Mouse (Mus musculus): ENCODE measurements at regions not wholly inside any gene's neighbourhood (a gene's known extent, or its start where the extent isn't known, plus 50 kb on each side); places are given as distances from the start of the nearest gene placed in this dataset.

GRCm38 (mm10) chr1:35968489-35968888, 99.7 kb upstream of the Hs6st1 start:
- TF ChIP-seq CTCF (IDR thresholded peaks at IDR 0.05; ENCODE audit: extremely low read depth, insufficient read depth, low read length) (no peak), POLR2A (IDR thresholded peaks at IDR 0.05; ENCODE audit: extremely low read depth, insufficient read depth, low read length) (no peak)
- Histone ChIP-seq H3K27ac (ENCODE audit: insufficient read depth, low read length) (no peak overlapping the region), H3K4me3 (ENCODE audit: insufficient read depth, low read length) (no peak overlapping the region), H3K4me1 (ENCODE audit: control insufficient read depth, insufficient read depth, low read length) (no peaks in the 10 kb centered on the region)

- Histone ChIP-seq H3K27ac (ENCODE audit: insufficient read depth, low read length) (no peak overlapping the region), H3K4me3 (ENCODE audit: insufficient read depth, low read length) (no peak overlapping the region), H3K4me1 (ENCODE audit: control insufficient read depth, insufficient read depth, low read length) (no peaks in the 10 kb centered on the region)
- no peak for TF ChIP-seq POLR2A (IDR thresholded peaks at IDR 0.05; ENCODE audit: extremely low read depth, insufficient read depth, low read length)
Observed at GRCm38 (mm10) chr1:35971435-35972189, 96.6 kb upstream of the Hs6st1 start.

- H3K27ac ChIP-seq (ENCODE audit: insufficient read depth, low read length) = no peak overlapping the region
- H3K4me3 ChIP-seq (ENCODE audit: insufficient read depth, low read length) = no peak overlapping the region
- no peak for TF ChIP-seq CTCF (IDR thresholded peaks at IDR 0.05; ENCODE audit: extremely low read depth, insufficient read depth, low read length)
- TF ChIP-seq POLR2A (IDR thresholded peaks at IDR 0.05; ENCODE audit: extremely low read depth, insufficient read depth, low read length) = no peak
- no peaks in the 10 kb centered on the region for H3K4me1 ChIP-seq (ENCODE audit: control insufficient read depth, insufficient read depth, low read length)
Observed at GRCm38 (mm10) chr1:35972190-35972584, 96.0 kb upstream of the Hs6st1 start.

- TF ChIP-seq CTCF (IDR thresholded peaks at IDR 0.05; ENCODE audit: extremely low read depth, insufficient read depth, low read length) = no peak
- TF ChIP-seq POLR2A (IDR thresholded peaks at IDR 0.05; ENCODE audit: extremely low read depth, insufficient read depth, low read length) = no peak
- H3K4me1 ChIP-seq (ENCODE audit: control insufficient read depth, insufficient read depth, low read length) = no peaks in the 10 kb centered on the region
- no peak overlapping the region for H3K27ac ChIP-seq (ENCODE audit: insufficient read depth, low read length)
- no peak overlapping the region for H3K4me3 ChIP-seq (ENCODE audit: insufficient read depth, low read length)
Observed at GRCm38 (mm10) chr1:35973386-35973785, 94.8 kb upstream of the Hs6st1 start.

GRCm38 (mm10) chr1:35975611-35976208, 92.5 kb upstream of the Hs6st1 start:
- Histone ChIP-seq H3K4me1 (ENCODE audit: control insufficient read depth, insufficient read depth, low read length) (no peaks in the 10 kb centered on the region), H3K4me3 (ENCODE audit: insufficient read depth, low read length) (no peak overlapping the region), H3K27ac (ENCODE audit: insufficient read depth, low read length) (no peak overlapping the region)
- TF ChIP-seq CTCF (IDR thresholded peaks at IDR 0.05; ENCODE audit: extremely low read depth, insufficient read depth, low read length) = no peak
- no peak for TF ChIP-seq POLR2A (IDR thresholded peaks at IDR 0.05; ENCODE audit: extremely low read depth, insufficient read depth, low read length)

- no peak overlapping the region for H3K27ac ChIP-seq (ENCODE audit: insufficient read depth, low read length)
- TF ChIP-seq POLR2A (IDR thresholded peaks at IDR 0.05; ENCODE audit: extremely low read depth, insufficient read depth, low read length) = no peak
- no peak for TF ChIP-seq CTCF (IDR thresholded peaks at IDR 0.05; ENCODE audit: extremely low read depth, insufficient read depth, low read length)
- no peaks in the 10 kb centered on the region for H3K4me1 ChIP-seq (ENCODE audit: control insufficient read depth, insufficient read depth, low read length)
- no peak overlapping the region for H3K4me3 ChIP-seq (ENCODE audit: insufficient read depth, low read length)
Observed at GRCm38 (mm10) chr1:35976528-35976927, 91.7 kb upstream of the Hs6st1 start.

GRCm38 (mm10) chr1:35978116-35978515, 90.1 kb upstream of the Hs6st1 start:
- TF ChIP-seq POLR2A (IDR thresholded peaks at IDR 0.05; ENCODE audit: extremely low read depth, insufficient read depth, low read length) (no peak), CTCF (IDR thresholded peaks at IDR 0.05; ENCODE audit: extremely low read depth, insufficient read depth, low read length) (no peak)
- no peak overlapping the region for H3K4me3 ChIP-seq (ENCODE audit: insufficient read depth, low read length)
- H3K4me1 ChIP-seq (ENCODE audit: control insufficient read depth, insufficient read depth, low read length) = no peaks in the 10 kb centered on the region
- no peak overlapping the region for H3K27ac ChIP-seq (ENCODE audit: insufficient read depth, low read length)

- no peak overlapping the region for H3K4me3 ChIP-seq (ENCODE audit: insufficient read depth, low read length)
- TF ChIP-seq CTCF (IDR thresholded peaks at IDR 0.05; ENCODE audit: extremely low read depth, insufficient read depth, low read length) = no peak
- TF ChIP-seq POLR2A (IDR thresholded peaks at IDR 0.05; ENCODE audit: extremely low read depth, insufficient read depth, low read length) = no peak
- H3K4me1 ChIP-seq (ENCODE audit: control insufficient read depth, insufficient read depth, low read length) = no peaks in the 10 kb centered on the region
- H3K27ac ChIP-seq (ENCODE audit: insufficient read depth, low read length) = no peak overlapping the region
Observed at GRCm38 (mm10) chr1:35978766-35979165, 89.4 kb upstream of the Hs6st1 start.

GRCm38 (mm10) chr1:35981226-35981625, 87.0 kb upstream of the Hs6st1 start:
- no peak overlapping the region for H3K27ac ChIP-seq (ENCODE audit: insufficient read depth, low read length)
- TF ChIP-seq CTCF (IDR thresholded peaks at IDR 0.05; ENCODE audit: extremely low read depth, insufficient read depth, low read length) = no peak
- no peak for TF ChIP-seq POLR2A (IDR thresholded peaks at IDR 0.05; ENCODE audit: extremely low read depth, insufficient read depth, low read length)
- no peaks in the 10 kb centered on the region for H3K4me1 ChIP-seq (ENCODE audit: control insufficient read depth, insufficient read depth, low read length)
- no peak overlapping the region for H3K4me3 ChIP-seq (ENCODE audit: insufficient read depth, low read length)

GRCm38 (mm10) chr1:35983361-35983760, 84.8 kb upstream of the Hs6st1 start:
- no peaks in the 10 kb centered on the region for H3K4me1 ChIP-seq (ENCODE audit: control insufficient read depth, insufficient read depth, low read length)

More at GRCm38 (mm10) chr1:35983361-35983760, 84.8 kb upstream of the Hs6st1 start:
- TF ChIP-seq POLR2A (IDR thresholded peaks at IDR 0.05; ENCODE audit: extremely low read depth, insufficient read depth, low read length) (no peak), CTCF (IDR thresholded peaks at IDR 0.05; ENCODE audit: extremely low read depth, insufficient read depth, low read length) (no peak)
- Histone ChIP-seq H3K27ac (ENCODE audit: insufficient read depth, low read length) (no peak overlapping the region), H3K4me3 (ENCODE audit: insufficient read depth, low read length) (no peak overlapping the region)
